Mouse (Mus musculus) E14TG2a.4 (cell line): ENCODE results near the gene Eaf2.

Experiments used
- H3K27me3 ChIP-seq: 2 replicates; pipeline ENCODE4 v1.6.1; 2014; ENCODE audit warnings: low read length, control low read depth; ENCODE audit not compliant: insufficient read depth
- H3K36me3 ChIP-seq: 2 replicates; pipeline ENCODE4 v1.6.1; 2014; ENCODE audit warnings: low read length, control low read depth; ENCODE audit not compliant: insufficient read depth
- H3K4me1 ChIP-seq: replicated peaks from 2 replicates; pipeline ENCODE4 v1.6.1; 2014; ENCODE audit warnings: low read depth, low read length, control low read depth
- H3K4me3 ChIP-seq: replicated peaks from 2 replicates; pipeline ENCODE4 v1.5.1; 2014; ENCODE audit warnings: mild to moderate bottlenecking, low read length
- H3K9me3 ChIP-seq: 2 replicates; pipeline ENCODE4 v1.6.1; 2014; ENCODE audit warnings: low read length, control low read depth
- CTCF ChIP-seq: conservative IDR thresholded peaks from 2 replicates; pipeline ENCODE4 v1.5.1; 2014; ENCODE audit warnings: low read length
- NANOG ChIP-seq: IDR thresholded peaks from 2 replicates; pipeline ENCODE4 v1.6.1; 2014; ENCODE audit warnings: borderline replicate concordance, low read length, mixed read lengths
- POU5F1 ChIP-seq: IDR thresholded peaks from 2 replicates; pipeline ENCODE4 v1.6.1; 2014; ENCODE audit warnings: low read length, borderline replicate concordance

Eaf2 gene

GRCm38 (mm10) chr16:36874583-36875275, at the start of gene Eaf2, which contains the start of gene Golgb1:
Eaf2 (minus strand) TSS chr16:36875003.
Golgb1 (plus strand) TSS chr16:36875140.
- no peak for TF ChIP-seq CTCF
- TF ChIP-seq POU5F1 = no peak
- no peak for TF ChIP-seq NANOG
- Histone ChIP-seq H3K4me1 (peaks cover 29% of the 10 kb centered on the region), H3K36me3 (peaks cover 14% of the 10 kb centered on the region), H3K9me3 (no peaks in the 10 kb centered on the region), H3K27me3 (no peaks in the 10 kb centered on the region), H3K4me3 (peak within 1 kb of the TSS; percentile 93)

DNA sequence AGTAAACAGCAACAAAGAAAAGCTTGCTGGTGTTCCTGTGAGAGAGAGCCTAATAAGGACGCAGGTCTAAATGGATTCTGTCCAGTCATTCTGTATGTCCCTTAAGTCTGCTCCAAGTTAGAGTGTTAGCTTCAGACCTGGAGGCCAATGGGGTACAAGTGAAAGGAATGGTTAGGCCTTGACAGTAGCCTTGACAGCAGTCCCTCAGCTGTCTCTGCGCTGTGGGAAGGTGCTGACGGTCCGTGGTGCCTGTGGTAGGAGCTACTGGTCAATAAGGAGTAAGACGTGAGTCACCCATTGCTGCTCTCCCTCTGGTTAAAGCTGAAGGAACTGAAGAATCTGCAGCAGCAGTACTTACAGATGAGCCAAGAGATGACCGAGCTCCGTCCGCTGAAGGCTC, 49.5 kb upstream of the Eaf2 start:
- H3K4me3 ChIP-seq = no peak overlapping the region
- TF ChIP-seq NANOG (no peak), POU5F1 (no peak), CTCF (no peak)
- no peaks in the 10 kb centered on the region for H3K9me3 ChIP-seq
- peaks cover 93% of the 10 kb centered on the region for H3K36me3 ChIP-seq
- H3K4me1 ChIP-seq = no peaks in the 10 kb centered on the region
- no peaks in the 10 kb centered on the region for H3K27me3 ChIP-seq

- Histone ChIP-seq H3K4me1 (no peaks in the 10 kb centered on the region), H3K4me3 (no peak overlapping the region), H3K9me3 (no peaks in the 10 kb centered on the region), H3K27me3 (no peaks in the 10 kb centered on the region), H3K36me3 (peaks cover 91% of the 10 kb centered on the region)
- TF ChIP-seq POU5F1 = no peak
- TF ChIP-seq CTCF = no peak
- TF ChIP-seq NANOG = no peak
Observed at GRCm38 (mm10) chr16:36921980-36922379, 47.2 kb upstream of the Eaf2 start.

- H3K27me3 ChIP-seq = no peaks in the 10 kb centered on the region
- no peak overlapping the region for H3K4me3 ChIP-seq
- no peaks in the 10 kb centered on the region for H3K9me3 ChIP-seq
- no peaks in the 10 kb centered on the region for H3K4me1 ChIP-seq
- peaks cover 90% of the 10 kb centered on the region for H3K36me3 ChIP-seq
- TF ChIP-seq NANOG = no peak
- TF ChIP-seq CTCF = no peak
- no peak for TF ChIP-seq POU5F1
Observed at GRCm38 (mm10) chr16:36921067-36921613, 46.3 kb upstream of the Eaf2 start.

DNA sequence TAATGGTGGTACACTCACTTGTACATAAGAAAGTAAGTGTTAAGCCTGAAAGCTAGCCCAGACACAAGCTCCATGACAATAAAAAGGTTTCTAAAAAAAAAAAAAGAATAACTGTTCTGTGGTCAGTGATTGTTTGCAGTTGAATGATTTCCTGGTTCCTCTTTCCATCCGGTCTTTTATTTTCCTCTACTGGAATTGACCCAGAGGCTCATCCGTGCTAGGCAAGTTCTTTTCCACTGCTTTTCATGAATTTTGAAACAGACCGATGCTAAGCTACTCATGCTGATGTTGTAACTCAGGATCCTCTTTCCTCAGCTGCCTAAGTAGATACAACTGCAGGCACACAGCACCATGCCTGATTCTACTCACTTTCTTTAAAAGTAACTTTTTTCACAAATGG, 45.6 kb upstream of the Eaf2 start:
- no peaks in the 10 kb centered on the region for H3K27me3 ChIP-seq
- no peaks in the 10 kb centered on the region for H3K4me1 ChIP-seq
- TF ChIP-seq NANOG = no peak
- TF ChIP-seq POU5F1 = no peak
- TF ChIP-seq CTCF = no peak
- no peak overlapping the region for H3K4me3 ChIP-seq
- no peaks in the 10 kb centered on the region for H3K9me3 ChIP-seq
- peaks cover 90% of the 10 kb centered on the region for H3K36me3 ChIP-seq

DNA sequence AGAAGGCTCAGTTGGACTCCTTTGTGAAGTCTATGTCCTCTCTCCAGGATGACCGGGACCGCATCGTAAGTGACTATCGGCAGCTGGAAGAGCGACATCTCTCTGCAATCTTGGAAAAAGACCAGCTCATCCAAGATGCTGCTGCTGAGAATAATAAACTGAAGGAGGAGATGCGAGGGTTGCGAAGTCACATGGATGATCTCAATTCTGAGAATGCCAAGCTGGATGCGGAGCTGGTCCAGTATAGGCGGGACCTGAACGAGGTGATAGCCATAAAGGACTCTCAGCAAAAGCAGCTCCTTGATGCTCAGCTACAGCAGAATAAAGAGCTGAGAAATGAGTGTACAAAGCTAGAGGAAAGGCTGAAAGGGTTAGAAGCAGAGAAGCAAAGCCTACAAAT, 43.7 kb upstream of the Eaf2 start:
- Histone ChIP-seq H3K36me3 (peaks cover 92% of the 10 kb centered on the region), H3K4me1 (no peaks in the 10 kb centered on the region), H3K9me3 (no peaks in the 10 kb centered on the region), H3K27me3 (no peaks in the 10 kb centered on the region), H3K4me3 (no peak overlapping the region)
- TF ChIP-seq CTCF (no peak), POU5F1 (no peak), NANOG (no peak)

DNA sequence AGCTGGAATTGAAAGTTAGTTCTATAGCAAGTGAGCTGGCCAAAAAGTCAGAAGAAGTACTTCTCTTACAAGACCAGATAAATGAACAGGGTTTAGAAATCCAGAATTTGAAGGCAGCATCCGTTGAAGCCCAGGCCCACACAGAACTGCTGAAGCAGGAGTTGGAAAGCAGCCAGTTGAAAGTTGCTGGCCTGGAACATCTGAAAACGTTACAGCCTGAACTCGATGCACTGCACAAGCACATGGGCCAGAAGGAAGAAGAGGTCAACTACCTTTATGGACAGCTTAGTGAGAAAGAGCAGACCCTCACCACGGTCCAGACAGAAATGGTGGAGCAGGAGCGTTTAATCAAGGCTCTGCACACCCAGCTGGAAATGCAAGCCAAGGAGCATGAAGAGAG, 39.4 kb upstream of the Eaf2 start:
- Histone ChIP-seq H3K4me3 (no peak overlapping the region), H3K27me3 (no peaks in the 10 kb centered on the region), H3K36me3 (peaks cover 93% of the 10 kb centered on the region), H3K9me3 (no peaks in the 10 kb centered on the region), H3K4me1 (no peaks in the 10 kb centered on the region)
- TF ChIP-seq CTCF (no peak), NANOG (no peak), POU5F1 (no peak)

DNA sequence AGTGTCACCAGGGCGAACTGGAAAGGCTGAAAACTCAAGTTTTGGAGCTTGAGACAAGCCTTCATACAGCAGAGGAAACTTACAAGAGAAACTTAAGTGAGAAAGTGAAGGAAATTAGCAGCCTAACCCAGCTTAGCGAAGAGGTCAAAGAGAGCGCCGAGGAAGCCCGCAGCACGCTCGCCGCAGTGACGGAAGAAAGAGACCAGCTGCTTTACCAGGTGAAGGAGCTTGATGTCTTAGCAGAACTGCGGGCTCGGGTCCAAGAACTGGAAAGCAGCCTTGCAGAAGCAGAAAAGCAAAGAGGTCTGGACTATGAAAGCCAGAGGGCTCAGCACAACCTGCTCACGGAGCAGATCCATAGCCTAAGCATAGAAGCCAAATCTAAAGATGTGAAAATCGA, 37.5 kb upstream of the Eaf2 start:
- H3K4me3 ChIP-seq = no peak overlapping the region
- H3K27me3 ChIP-seq = no peaks in the 10 kb centered on the region
- H3K9me3 ChIP-seq = no peaks in the 10 kb centered on the region
- no peak for TF ChIP-seq NANOG
- TF ChIP-seq POU5F1 = no peak
- TF ChIP-seq CTCF = no peak
- no peaks in the 10 kb centered on the region for H3K4me1 ChIP-seq
- peaks cover 91% of the 10 kb centered on the region for H3K36me3 ChIP-seq
